Mouse (Mus musculus): ENCODE data around the gene Trim60. TPM values are rescaled to one million over a fixed set of nuclear protein-coding genes. Genes with fewer than 3 reads are reported as not detected.

The Trim60 gene
- not detected for polyA plus RNA-seq (2017; shearing (Covaris generic))

DNA sequence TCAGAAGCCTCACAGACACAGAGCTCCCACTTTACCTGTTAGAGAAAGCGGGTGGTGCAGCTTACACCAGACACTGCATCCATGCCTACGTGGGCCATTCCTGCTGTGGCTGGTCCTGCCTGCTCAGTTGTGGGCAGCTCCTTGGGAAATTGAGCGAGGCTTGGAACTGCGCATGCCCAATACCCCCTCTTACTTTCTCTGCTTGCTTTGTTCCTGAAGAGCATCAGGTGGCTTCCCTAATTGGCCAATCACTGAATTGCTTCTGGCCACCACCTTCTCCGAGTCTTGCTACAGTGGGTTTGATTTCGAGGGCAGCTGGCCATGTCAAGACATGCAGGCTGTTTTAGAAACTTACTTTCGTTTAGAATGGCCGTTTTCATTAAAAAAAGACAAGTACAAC is at the start of gene Trim60, which contains the start of gene Trim61:
Gene Trim60, minus strand, starts transcription at position 162 of the 400 bp plus-strand sequence.
Gene Trim61, minus strand, starts transcription at position 101 of the 400 bp plus-strand sequence.

DNA sequence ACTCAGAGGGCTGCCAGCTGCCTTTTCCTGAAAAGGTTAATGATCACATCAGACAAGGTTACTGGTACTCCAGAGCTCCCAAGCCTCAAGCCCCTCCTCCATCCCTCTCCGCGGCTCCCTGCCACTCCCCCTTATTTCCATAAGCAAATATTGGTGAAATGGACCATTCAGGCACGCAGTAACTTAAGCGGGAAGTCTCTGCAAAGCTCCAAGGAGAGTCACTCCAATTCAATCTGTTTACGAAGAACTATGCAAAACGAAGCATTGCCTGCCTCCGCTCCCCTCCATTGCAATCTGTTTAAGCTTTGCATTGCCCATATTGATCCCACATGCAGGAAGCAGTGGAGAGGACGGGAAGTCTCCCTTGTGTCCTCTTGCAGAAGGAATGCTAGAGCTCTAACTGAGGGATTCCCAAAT is 18.7 kb upstream of the Trim60 start, which contains the start of gene Apela:
Gene Apela, minus strand, starts transcription at position 220 of the 417 bp plus-strand sequence.

DNA sequence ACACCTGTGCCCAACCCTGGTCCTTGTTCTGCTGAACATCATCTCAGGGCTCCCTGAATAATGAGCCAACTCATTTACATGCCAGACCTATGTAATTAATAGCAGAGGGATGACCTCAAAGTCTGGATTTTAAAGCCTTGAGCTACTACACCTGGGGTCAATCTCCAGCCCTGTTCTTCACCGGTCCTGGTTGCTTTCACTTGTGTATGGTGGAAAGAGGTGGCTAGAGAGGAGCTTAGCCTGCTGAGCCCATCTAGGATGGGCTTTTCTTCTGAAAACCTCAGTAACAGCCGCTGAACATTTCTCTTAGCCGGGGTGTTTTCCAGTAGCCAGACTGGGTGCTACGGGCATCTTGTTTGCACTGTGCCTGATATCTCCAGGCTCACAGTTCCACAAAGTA is 30.7 kb downstream of the Trim60 start, which contains the start of gene Trim75:
Gene Trim75, minus strand, starts transcription at position 101 of the 400 bp plus-strand sequence.

Other genes starting within 250 kb of the Trim60 start
- gene Klhl2, start 168.6 kb downstream of the Trim60 start, polyA plus RNA-seq (2017; shearing (Covaris generic)), result 2.6 TPM
- 52.5 TPM for gene Tmem192, start 71.4 kb downstream of the Trim60 start, polyA plus RNA-seq (2017; shearing (Covaris generic))
- not detected for gene Trim75, start 30.8 kb downstream of the Trim60 start, polyA plus RNA-seq (2017; shearing (Covaris generic))
- gene Trim61, start 61 bp downstream of the Trim60 start, polyA plus RNA-seq (2017; shearing (Covaris generic)), result not detected
- not detected for gene Apela, start 18.8 kb upstream of the Trim60 start, polyA plus RNA-seq (2017; shearing (Covaris generic))
- gene Gm10663, start 56.4 kb upstream of the Trim60 start, polyA plus RNA-seq (2017; shearing (Covaris generic)), result not detected
- gene BC030870, start 111.0 kb upstream of the Trim60 start, polyA plus RNA-seq (2017; shearing (Covaris generic)), result not detected

Measured in activated CD4-positive, CD25-positive, alpha-beta regulatory T cell, adult 9 weeks (primary cell).